Mouse (Mus musculus) yolk sac, embryonic 10.5 days (tissue): ENCODE results near the gene Scd4.
"Not testable (repeated sequence)": the region's sequence is repeated elsewhere in the genome, so short reads cannot be mapped to it uniquely, and the experiment has no call there.

Experiments used
- DNase-seq: peaks from one replicate; pipeline ENCODE4 v3.0.0-alpha.2; 2017; ENCODE audit warnings: low spot score

The Scd4 gene

GRCm38 (mm10) chr19:44300520-44300919 is 32.4 kb upstream of the Scd4 start:
- no peak for DNase-seq

- no peak for DNase-seq
Measured at GRCm38 (mm10) chr19:44301176-44301575, 31.7 kb upstream of the Scd4 start.

- no peak for DNase-seq
Measured at GRCm38 (mm10) chr19:44301671-44302305, 31.1 kb upstream of the Scd4 start.

- no peak for DNase-seq
Measured at GRCm38 (mm10) chr19:44302901-44303300, 30.0 kb upstream of the Scd4 start.

GRCm38 (mm10) chr19:44303502-44303901 is 29.4 kb upstream of the Scd4 start:
- DNase-seq: no peak

GRCm38 (mm10) chr19:44304419-44304818 is 28.5 kb upstream of the Scd4 start:
- no peak for DNase-seq

GRCm38 (mm10) chr19:44304851-44305510 is 27.9 kb upstream of the Scd4 start:
- no peak for DNase-seq

- no peak for DNase-seq
Measured at GRCm38 (mm10) chr19:44305701-44306100, 27.2 kb upstream of the Scd4 start.

GRCm38 (mm10) chr19:44306171-44306570 is 26.7 kb upstream of the Scd4 start:
- no peak for DNase-seq

GRCm38 (mm10) chr19:44307101-44307914 is 25.6 kb upstream of the Scd4 start:
- no peak for DNase-seq

- DNase-seq: no peak
Measured at GRCm38 (mm10) chr19:44307915-44308470, 24.9 kb upstream of the Scd4 start.

GRCm38 (mm10) chr19:44308611-44309246 is 24.2 kb upstream of the Scd4 start:
- no peak for DNase-seq

GRCm38 (mm10) chr19:44309351-44310154 is 23.3 kb upstream of the Scd4 start:
- no peak for DNase-seq

- DNase-seq: not testable (repeated sequence)
Measured at GRCm38 (mm10) chr19:44310155-44310575, 22.7 kb upstream of the Scd4 start.

- no peak for DNase-seq
Measured at GRCm38 (mm10) chr19:44310814-44311213, 22.1 kb upstream of the Scd4 start.

- no peak for DNase-seq
Measured at GRCm38 (mm10) chr19:44311306-44312006, 21.4 kb upstream of the Scd4 start.

GRCm38 (mm10) chr19:44312007-44312360 is 20.9 kb upstream of the Scd4 start:
- DNase-seq: peak; percentile 6

- DNase-seq: no peak
Measured at GRCm38 (mm10) chr19:44313066-44313465, 19.8 kb upstream of the Scd4 start.

GRCm38 (mm10) chr19:44314327-44314759 is 18.5 kb upstream of the Scd4 start:
- DNase-seq: peak; percentile 90

GRCm38 (mm10) chr19:44314871-44315414 is 17.9 kb upstream of the Scd4 start:
- no peak for DNase-seq
